Mouse (Mus musculus) megakaryocyte-erythroid progenitor cell, adult 5-6 weeks (primary cell): Measurements from ENCODE around the gene Gabbr2. TPM values are rescaled to one million over a fixed set of nuclear protein-coding genes. Genes with fewer than 3 reads are reported as not detected.

Experiments
- ATAC-seq: replicated peaks from 2 replicates; pipeline ENCODE4 v1.8.0; 2016; ENCODE audit warnings: mild to moderate bottlenecking, inconsistent platforms; ENCODE audit not compliant: severe bottlenecking, poor library complexity, low FRiP score, low TSS enrichment
- total RNA-seq, 2 experiments: library from RNA; stranded (forward) in 1 of 2; stranded (reverse) in 1 of 2; fragments of 200-1000, 215-1000 nt in 1 of 2; fragments of >200 nt in 1 of 2; fragmentation: Nextera tagmentation in 1 of 2; gene quantifications; 2 replicates each; pipeline ENCODE4 v1.2.3; 2014 to 2017

The Gabbr2 gene
- total RNA-seq, 2 experiments from 2014 or later: not detected

DNA sequence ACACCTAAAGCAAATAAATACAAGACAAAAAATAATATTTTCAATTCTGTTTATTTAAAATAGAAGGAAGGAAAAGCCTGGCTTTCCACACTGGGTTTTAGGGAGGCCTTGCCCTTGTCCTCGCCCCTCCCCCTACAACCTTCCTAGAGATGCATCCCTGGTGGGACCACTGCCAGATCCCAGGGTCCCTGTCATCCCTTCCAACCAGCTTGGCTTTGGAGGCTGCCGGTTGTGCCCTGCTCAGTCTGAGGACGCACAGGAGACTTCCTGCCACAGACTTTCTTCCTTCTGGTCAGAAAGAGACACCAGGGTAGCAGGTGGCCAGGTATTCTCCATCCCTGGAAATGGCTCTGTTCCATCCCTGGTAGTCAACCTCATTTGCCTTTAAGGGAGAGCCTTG is 57.4 kb downstream of the Gabbr2 start:
- no peak for ATAC-seq

DNA sequence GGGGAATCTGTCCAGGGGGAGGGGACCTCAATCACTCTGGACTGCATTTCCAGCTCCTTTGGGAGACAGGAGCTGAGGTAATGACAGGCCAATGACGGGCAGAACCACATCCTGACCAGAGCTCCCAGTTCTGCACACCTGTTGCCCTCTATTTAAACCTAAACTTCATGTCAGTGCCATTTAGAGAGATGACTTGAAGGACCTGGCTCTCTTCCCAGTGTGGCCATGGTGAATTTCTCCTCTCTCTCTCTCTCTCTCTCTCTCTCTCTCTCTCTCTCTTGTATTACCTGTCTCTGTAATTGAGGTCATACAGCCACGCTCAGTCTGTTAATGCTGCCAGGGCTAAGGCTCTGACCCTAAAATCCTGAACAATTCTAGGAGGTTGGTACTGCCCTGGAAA is 58.1 kb downstream of the Gabbr2 start:
- ATAC-seq: no peak

DNA sequence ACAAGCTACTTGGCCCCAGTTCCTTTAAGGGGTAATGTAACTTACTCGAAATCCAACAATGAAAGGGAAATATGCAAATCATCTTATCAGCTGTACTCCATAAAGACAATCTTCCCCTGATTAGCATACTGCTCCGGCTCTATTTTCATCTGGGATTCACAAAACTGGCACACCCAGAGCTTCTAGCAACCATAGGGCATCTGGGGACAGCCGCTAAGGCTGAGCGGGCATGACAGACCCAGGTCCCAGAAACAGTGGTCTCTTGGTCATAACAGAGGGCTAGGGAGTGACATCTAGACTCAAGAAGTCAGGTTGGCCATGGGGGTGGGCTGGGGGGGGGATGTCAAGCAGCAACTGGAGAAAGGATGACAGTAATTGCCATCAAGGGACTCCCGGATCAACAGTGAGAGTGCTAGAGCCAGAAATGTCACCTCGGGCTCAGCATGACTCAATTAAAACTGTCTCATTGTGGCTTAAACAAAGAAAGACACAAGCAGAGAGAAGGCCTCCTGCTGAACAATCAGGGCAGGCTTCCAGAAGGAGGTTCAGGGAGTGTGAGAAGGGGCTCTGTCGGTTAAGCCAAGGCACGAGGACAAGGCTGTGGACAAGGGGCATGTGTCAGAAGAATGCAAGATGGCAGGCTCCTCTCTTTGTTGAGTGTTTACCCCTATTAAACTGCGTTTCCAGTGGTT is 59.8 kb downstream of the Gabbr2 start:
- no peak for ATAC-seq

DNA sequence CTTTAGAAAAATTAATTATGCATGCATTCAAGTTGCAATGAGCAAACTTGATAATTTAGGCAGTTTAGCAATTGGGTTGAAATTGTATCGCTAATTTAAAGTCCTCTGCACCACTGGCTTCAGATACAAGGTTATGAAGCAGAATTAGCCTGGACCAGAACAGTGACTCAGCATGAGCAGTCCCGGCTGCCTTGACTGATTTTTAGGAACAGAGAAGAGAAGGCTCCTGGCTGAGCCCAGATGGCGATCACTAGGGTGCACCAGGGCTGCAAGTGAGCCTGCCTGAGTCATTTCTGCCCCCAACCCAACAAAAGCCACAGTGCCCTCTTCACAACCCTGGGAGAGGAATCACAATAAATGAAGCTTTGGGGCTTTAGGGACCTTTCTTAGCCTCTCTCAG is 63.6 kb downstream of the Gabbr2 start:
- ATAC-seq: 0 out of 2 replicates have a peak, but pooled peaks have one; percentile 14

DNA sequence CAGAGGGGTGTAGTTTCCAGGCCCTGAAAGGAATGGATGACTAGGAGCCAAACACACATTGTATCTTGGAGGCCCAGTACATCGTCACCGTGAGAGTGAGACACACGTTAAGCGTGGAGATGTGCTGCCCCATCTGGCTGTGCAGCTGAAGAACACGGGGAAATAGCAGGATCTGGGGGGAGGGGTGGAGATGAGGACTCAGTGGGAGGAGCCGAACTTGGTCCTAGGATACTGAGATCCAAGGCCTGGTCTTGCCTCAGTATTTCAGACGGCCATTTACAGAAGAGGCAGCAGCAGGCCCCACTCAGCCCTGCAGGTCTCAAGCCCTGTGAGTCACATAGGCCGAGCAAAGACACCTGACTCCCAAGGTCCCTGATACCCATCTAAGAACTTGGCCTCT is 72.5 kb downstream of the Gabbr2 start:
- no peak for ATAC-seq

DNA sequence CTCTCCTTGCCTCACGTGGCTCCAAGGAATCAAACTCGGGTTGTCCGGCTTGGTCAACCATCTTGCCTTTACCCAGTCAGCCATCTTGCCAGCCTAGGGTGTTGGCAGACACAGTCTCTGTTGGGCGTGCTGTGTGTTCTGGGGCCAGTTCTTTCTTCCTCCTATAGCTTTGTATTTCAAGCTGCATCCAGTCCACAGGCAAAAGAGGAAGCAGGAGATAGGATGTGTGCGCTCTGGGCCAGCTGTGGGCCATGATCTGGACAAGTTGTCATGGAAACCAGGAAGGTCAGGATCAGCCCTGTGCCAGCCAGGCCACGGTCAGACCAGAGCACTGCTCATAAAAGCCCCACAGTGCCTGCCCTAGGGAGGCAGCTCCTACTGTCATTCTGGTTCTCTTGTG is 74.9 kb downstream of the Gabbr2 start:
- ATAC-seq: no peak

DNA sequence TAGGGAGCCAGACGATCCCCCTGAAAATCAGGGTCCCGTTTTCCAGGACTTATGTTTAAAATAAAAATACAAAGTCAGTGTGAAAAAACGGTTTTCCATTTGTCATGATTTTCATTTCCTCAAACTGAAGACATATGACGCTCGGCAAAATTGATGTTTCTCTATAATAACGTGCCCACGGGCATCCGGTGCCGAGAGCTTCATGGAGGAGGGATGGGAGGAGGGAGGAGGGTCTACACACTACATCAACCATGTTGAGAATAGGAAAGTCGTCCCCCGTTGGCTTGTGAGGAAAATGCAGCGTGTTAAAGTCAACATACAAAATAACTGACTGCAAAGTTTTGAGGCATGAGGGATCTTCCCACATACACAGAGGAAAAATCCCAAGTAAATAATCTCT is 75.7 kb downstream of the Gabbr2 start:
- no peak for ATAC-seq

DNA sequence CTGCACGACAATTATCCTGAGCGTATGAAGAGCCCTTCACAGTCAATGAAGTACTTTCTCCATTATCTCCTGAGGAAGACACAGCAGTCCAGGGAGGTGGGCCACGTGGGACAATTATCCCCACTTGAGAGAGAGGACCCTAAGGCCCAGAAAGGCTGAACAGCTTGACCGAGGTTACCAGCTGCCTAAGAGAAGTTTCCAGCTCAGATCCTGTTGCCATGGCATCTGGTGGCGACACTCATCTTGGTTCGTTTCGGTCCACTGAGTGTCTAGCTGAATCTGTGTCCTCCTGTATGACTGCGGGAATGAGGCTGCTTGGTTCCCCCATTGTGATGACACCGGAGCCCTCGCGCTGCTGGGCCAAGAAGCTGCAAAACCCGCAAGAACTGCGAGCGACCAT is 76.2 kb downstream of the Gabbr2 start:
- ATAC-seq: no peak

DNA sequence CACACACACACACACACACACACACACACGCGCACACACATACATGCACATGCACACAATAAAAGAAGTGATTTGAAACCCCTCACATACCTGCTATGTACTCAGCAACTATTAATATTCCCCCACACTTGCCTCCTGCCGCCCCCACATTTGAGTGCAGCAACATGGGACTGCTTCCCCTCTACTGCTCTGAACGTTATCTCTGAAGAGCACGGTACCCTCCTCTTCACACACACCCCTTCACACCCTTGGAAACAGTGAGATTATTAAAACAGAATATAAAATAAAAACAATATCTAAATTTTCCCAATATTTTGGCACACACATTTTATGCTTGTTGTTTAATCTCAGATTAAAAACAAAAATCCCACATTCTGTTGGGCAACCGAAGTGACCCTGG is 77.1 kb downstream of the Gabbr2 start:
- ATAC-seq: no peak

DNA sequence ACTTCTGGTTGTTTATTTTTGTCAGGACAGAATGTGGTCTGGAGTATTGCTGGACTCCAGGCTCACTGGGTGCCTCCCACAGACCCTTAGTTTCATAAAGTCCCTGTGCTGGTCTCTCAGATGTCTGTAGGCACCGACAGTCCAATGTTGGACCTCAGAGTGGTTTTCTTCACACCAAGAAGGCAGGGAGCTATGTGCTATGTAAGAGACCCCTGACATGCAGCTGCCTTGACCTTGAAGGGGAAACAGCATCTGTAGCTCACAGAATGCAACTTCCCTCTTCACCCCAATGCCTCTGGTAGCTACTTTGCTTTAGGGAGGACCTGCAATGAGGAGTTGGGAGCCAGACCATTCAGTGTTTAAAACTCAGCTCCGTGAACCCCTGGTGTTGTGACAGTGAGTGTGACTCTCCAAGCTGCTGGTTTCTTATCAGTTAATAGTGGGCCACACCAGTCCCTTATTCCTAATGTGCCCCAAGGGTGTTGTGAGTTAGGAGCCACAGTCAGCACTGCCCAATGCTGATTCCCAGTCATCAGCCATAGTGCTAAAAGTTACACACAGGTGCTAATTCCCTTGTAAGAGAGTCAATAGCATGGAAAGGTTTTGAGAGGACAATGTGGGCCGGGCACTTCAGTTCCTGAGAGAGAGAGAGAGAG is 85.5 kb downstream of the Gabbr2 start:
- ATAC-seq: no peak

DNA sequence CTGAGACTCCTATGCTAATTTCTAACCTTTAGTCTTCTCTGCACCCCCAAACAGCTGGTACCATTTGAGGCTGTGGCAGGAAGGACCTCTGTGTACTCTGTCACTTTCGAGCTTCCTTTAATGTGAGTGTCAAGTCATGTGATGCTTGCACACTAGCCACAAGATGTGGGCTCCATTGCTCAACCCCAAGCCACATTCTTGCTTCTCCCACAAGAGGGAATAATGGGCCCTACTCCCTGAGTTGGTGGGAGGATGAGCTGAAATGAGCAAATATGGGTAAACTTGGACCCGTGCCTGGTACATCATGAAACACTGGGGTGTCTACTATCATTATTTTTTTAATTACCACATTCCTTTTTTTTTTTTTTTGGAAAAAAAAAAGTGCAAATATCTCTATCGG is 86.5 kb downstream of the Gabbr2 start:
- no peak for ATAC-seq

DNA sequence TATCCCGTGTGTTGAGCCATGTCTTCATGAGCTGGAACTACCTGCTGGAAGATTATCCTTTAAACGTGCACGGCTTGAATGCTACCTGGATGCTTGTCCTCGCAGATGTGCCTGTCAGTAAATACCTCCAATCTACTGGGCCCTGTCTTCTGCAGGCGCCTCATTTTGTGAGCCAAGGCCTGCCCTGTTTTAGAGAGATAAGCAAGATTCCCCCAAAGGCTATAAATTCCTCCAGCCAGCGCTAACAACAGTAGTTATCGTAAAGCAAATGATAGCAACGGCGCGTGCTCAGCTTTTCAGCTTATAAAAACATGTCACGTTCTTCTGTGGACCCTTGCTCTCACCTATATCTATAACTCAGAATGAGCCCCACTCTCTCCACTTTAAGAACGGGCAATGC is 87.5 kb downstream of the Gabbr2 start:
- peak; percentile 93 for ATAC-seq

DNA sequence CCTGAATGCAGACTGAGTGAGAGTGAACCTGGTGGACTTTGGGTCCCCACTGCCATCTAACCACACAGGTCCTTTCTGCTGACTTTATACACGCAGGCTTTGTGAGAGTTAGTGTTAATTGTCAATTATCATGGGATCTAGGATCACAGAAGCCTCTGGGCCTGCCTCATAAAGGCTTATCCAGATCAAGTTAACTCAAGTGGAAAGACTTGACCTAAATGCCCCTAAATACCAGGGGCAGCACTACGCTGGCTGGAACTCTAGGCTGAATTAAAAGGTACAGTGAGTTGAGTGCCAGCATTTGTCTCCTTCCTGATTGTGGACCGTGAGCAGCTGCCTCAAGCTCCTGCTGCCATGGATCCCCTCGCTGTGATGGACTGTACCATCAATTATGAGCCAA is 93.1 kb downstream of the Gabbr2 start:
- ATAC-seq: no peak

DNA sequence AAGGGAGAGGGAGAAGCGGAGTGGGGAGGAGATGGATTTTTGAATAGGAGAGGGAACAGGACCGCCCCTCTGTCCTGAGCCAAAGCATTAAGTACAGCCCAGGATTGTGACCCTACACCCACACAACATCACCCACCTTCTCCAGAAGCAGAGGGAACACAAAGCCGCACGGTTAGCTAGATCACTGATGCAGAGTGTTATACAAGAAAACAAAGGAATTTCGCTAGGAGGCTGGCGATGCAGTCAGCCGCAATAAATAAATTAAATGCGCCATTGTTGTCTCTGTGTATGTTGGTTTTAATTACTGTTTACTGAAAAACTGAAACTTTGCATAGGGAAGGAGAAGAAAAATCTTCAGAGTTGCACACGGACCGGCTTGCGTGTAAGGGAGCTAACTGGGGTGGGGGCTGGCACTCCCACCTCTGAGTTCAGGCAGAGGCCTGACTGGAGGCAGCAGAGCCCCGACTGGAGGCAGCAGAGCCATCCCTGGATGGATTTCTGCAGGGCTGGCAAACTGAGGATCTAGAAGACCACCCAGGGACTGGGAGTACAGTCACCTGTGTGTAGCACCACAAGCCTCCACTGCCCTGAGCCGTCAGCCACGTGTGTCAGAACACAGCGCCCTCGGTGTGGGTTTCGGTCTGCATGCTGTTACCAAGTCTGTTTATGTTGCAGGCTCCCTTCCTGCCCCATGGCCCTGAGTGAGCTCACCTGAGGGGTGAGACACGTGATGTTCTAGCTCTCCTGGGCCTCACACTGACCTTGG is 93.9 kb downstream of the Gabbr2 start:
- ATAC-seq: no peak

DNA sequence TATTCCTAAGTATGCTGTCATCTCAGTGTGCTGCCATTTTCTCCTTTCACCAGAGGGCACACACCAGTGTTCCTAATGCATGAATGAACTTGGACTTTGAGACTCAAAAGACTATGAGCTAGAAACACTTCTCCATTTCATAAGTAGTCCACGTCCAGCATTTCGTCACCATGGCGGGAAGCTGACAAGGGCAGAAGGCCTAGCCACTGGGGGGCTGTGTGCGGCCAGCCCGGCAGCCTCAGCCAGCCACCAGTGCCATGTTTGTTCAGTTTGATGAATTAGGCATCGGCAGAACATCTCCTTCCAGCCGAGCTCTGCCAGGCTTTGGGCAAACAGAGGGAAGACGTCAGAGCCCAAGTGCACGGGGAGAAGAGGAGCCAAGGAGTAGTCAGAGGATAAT is 97.5 kb downstream of the Gabbr2 start:
- ATAC-seq: no peak

DNA sequence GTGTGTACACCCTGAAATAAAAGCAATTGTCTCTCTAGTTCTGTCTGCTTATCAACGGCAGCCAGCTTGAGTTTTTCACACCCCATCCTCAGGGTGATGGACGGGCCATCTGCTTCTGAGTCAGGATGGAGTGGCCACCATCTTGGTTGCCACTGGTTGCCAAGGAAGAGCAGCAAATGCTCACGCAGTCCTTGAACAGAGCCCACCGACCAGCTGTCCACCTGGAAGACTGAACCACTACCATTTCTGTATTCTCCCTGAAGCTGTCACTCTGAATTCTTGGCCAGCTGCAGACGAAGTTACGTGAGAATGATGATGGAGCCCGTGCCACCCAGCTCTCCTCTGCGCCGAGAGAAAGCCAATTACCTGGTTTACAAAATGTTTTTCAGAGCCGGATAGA is 102.5 kb downstream of the Gabbr2 start:
- ATAC-seq: peak; percentile 50; the same call in 1 of the 2 replicates

DNA sequence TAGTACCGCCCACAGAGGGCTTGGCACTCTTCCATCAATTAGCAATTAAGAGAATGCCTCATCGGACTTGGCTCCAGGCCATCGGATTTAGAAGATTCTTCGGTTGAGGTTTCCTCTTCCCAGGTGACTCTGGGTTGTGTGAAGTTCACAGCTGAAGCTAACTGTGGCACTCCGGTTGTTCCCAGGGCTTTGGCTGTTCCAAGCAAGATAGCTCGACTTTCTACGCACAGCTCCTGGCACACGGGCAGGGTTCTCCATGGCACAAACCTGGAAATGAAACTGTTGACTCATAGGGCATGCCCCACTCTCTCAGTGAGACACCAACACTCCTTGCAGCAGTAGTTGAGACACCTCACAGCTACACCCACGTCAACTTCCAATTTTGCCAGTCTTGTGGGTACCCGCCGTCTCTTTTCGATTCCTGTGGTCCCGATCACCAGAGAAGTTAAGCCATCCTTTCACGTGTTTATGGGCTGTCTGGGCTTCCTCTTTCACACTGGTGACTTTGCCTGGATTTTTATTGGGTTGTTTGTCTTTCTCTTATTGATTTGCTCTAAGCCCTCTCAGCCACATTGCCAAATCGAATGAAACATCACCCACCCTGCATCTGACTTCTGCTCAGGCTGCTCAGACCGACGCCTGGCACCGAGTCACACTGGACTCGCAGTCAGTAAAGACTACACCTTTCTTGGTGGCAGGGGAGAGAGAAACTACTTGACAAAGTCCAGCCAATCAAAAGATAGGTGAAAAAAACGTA is 105.9 kb downstream of the Gabbr2 start:
- no peak for ATAC-seq

DNA sequence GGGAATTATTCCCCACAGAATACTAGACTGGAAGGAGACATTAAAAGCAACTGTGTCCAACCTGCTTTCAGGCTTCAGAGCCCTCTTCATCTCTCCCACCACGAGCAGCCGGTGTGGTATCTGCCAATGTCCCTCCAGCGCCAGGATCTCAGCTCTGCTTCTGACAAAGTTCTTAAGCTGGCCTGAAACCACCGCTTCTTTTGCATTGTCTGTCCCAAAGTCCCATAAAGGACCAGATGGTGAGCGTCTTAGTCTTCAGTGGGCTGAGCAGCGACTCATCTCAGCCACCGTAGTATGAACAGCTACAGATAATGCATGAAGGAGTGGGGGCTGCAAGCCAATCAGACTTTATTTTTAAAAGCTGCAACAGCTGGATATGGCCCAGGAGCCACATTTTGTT is 107.5 kb downstream of the Gabbr2 start:
- no peak for ATAC-seq

DNA sequence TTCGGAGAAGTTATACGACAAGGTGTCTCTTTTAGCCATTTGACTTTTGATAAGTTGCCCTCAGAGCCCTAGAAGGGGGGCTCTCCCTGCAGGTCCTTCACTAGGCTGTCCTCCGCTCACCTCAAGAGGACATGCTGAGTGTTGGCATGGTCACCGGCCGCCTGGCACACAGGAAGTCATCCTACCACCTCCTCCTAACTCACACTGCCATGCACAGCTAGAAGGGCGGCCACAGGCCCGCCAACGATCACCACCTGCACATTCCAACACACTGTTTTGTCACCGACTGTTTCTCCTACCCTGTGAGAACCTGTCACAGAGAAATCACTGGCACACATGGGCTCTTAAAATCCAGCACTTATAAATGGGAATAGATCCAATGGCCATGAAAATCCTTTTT is 108.1 kb downstream of the Gabbr2 start:
- ATAC-seq: no peak

DNA sequence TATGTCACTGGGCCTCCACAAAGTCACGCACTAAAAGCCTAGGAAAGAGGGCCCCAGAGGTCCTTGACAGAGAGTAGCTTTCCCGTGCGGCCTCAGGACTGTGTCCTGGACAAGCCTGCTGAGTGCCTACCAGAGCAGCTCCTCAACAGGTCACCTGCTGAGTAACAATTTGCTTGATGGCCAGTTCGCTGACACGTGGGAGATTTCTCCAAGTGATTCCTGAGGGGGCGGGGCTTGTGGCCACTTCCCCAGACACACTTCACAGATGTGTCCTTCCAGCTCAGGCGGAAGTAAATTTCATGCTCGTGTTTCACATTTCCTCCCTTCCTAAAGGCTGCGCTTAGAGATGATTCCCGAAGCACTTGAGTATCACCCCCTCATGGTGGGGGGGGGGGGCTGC is 108.6 kb downstream of the Gabbr2 start:
- no peak for ATAC-seq
